Comparison of ENCODE assay signal across 9 mouse cellular contexts in the genomic region with DNA sequence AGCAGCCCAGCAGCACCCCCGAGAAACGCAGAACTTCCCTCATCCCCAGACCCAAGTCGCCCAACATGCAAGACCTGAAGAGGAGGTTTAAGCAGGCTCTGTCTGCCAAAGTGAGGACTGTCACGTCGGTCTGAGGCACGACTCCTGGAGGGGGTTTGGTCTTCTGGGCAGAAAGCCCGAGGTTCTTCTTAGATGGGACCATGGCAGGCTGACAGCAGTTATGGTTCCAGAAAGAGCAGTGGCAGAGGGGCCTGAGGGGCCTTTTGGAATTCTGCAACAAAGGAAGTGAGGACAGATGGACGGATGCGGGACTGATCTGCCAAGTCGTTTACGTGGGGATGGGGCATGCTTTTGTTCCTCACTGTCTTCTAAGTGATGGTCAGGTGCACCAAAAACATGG. TPM values are rescaled to one million over a fixed set of nuclear protein-coding genes. Genes with fewer than 3 reads are reported as not detected.
A peak's percentile ranks its signal among the peaks of the same experiment; 100 is the strongest.
DNase-seq lines count a peak whose midpoint lies in the region; ATAC-seq lines count a peak whose summit lies in the region.
"Had no signal": no experiment of that assay in that cellular context is flagged by ENCODE, and none has a peak within 500 bp of the region (broad histone marks: within the 10 kb centered on the region; RNA-seq: fewer than 3 reads in every experiment).

No protein-coding gene starts in this region.

- peak overlapping the region; percentile 87 for H3K4me2 ChIP-seq in heart, embryonic 12.5 days
- H3K4me2 ChIP-seq in intestine, embryonic 15.5 days (replicated peaks) = peak overlapping the region; percentile 98
- H3K4me2 ChIP-seq in stomach, embryonic 16.5 days (ENCODE audit: low read depth, low read length) = peak overlapping the region; percentile 99

- H3K27ac ChIP-seq in heart, embryonic 12.5 days (ENCODE audit: poor library complexity, severe bottlenecking) = peak overlapping the region; percentile 91
- H3K27ac ChIP-seq in intestine, embryonic 15.5 days = no peak overlapping the region
- no peak overlapping the region for H3K27ac ChIP-seq in stomach, embryonic 16.5 days (ENCODE audit: low read length)
- H3K27ac ChIP-seq: macrophage had no signal

- peak overlapping the region; percentile 84 for H3K4me3 ChIP-seq in heart, embryonic 12.5 days
- H3K4me3 ChIP-seq in intestine, embryonic 15.5 days (replicated peaks) = no peak overlapping the region
- H3K4me3 ChIP-seq in stomach, embryonic 16.5 days (replicated peaks; ENCODE audit: low read length) = peak overlapping the region; percentile 99

- WGBS in heart, embryonic 12.5 days = 61% methylated on average over 11 of the region's 11 CpGs
- WGBS in intestine, embryonic 15.5 days = 70% methylated on average over 11 of the region's 11 CpGs
- WGBS in stomach, embryonic 16.5 days = 68% methylated on average over 11 of the region's 11 CpGs

- no peak for DNase-seq in heart, adult 9 months (ENCODE audit: low spot score in 2 of 2)
- DNase-seq in lung, postnatal 10 days = peak; percentile 55
- DNase-seq in lung, postnatal 36 days = no peak
- DNase-seq in spleen, postnatal 14 days (ENCODE audit: low spot score in 2 of 2) = no peak

- no peaks in the 10 kb centered on the region for H3K27me3 ChIP-seq in heart, embryonic 12.5 days (replicated peaks)
- no peaks in the 10 kb centered on the region for H3K27me3 ChIP-seq in intestine, embryonic 15.5 days (replicated peaks)
- no peaks in the 10 kb centered on the region for H3K27me3 ChIP-seq in stomach, embryonic 16.5 days (ENCODE audit: control insufficient read depth, insufficient read depth, low read length)

- H3K9ac ChIP-seq in heart, embryonic 12.5 days = peak overlapping the region; percentile 98
- H3K9ac ChIP-seq in intestine, embryonic 15.5 days = no peak overlapping the region
- peak overlapping the region; percentile 66; the same call in 1 of the 2 replicates for H3K9ac ChIP-seq in stomach, embryonic 16.5 days (ENCODE audit: low read length)

- no peak for ATAC-seq in heart, embryonic 12.5 days (ENCODE audit: insufficient number of reproducible peaks, low FRiP score)
- no peak for ATAC-seq in intestine, embryonic 15.5 days
- ATAC-seq in stomach, embryonic 16.5 days (ENCODE audit: insufficient read depth, low FRiP score) = no peak
- no peak for ATAC-seq in erythroblast, adult 5-6 weeks (replicated peaks; ENCODE audit: low FRiP score, poor library complexity, severe bottlenecking)

- 0 out of 2 replicates have a peak, but pooled peaks cover 3% of the 10 kb centered on the region for H3K9me3 ChIP-seq in heart, embryonic 12.5 days (replicated peaks)
- no peaks in the 10 kb centered on the region for H3K9me3 ChIP-seq in intestine, embryonic 15.5 days
- H3K9me3 ChIP-seq in stomach, embryonic 16.5 days (replicated peaks; ENCODE audit: control insufficient read depth, low read length) = 0 out of 2 replicates have a peak, but pooled peaks cover 4% of the 10 kb centered on the region

- H3K4me1 ChIP-seq in heart, embryonic 12.5 days (replicated peaks) = peaks cover 64% of the 10 kb centered on the region
- peaks cover 31% of the 10 kb centered on the region for H3K4me1 ChIP-seq in intestine, embryonic 15.5 days (replicated peaks)
- peaks cover 38% of the 10 kb centered on the region for H3K4me1 ChIP-seq in stomach, embryonic 16.5 days (ENCODE audit: control insufficient read depth, insufficient read depth, low read length)

- H3K36me3 ChIP-seq in heart, embryonic 12.5 days = peaks cover 34% of the 10 kb centered on the region
- H3K36me3 ChIP-seq in intestine, embryonic 15.5 days = peaks cover 12% of the 10 kb centered on the region; the same call in 1 of the 2 replicates
- H3K36me3 ChIP-seq in stomach, embryonic 16.5 days (ENCODE audit: control insufficient read depth, insufficient read depth, low read length) = peaks cover 13% of the 10 kb centered on the region

RNA-seq across cellular contexts. Expression of a gene that starts 3.4 kb away (rescaled TPM):
- polyA plus RNA-seq in heart, embryonic 12.5 days (2016; fragmentation: Nextera tagmentation; extraction: Ambion mirVana) = 107 TPM in 2 replicates
- 34.9 and 38.3 TPM in 2 replicates for polyA plus RNA-seq in intestine, embryonic 15.5 days (2015; fragmentation: Nextera tagmentation; extraction: Ambion mirVana)
- polyA plus RNA-seq in stomach, embryonic 16.5 days (2015; fragmentation: Nextera tagmentation; extraction: Ambion mirVana) = 52.8 and 56.1 TPM in 2 replicates
- total RNA-seq in erythroblast, adult 5-6 weeks (2015; ENCODE audit: low replicate concordance) = 0.58 and 0.63 TPM in 2 replicates
- total RNA-seq in erythroblast, adult 5-6 weeks (2017; ENCODE audit: low replicate concordance) = 0.70 TPM in 1 of 2 replicates, not detected in the other
- polyA plus RNA-seq: macrophage had no signal
